Mouse (Mus musculus) lung, postnatal 0 days (tissue): ENCODE results near the gene Naa80. TPM values are rescaled to one million over a fixed set of nuclear protein-coding genes. Genes with fewer than 3 reads are reported as not detected.

ENCODE experiments used
- ATAC-seq: fragments of 200-750 bp; cut with Nextera tagmentation; 2 replicates; pipeline ENCODE4 v1.8.0; 2017; ENCODE audit warnings: moderate library complexity
- DNase-seq: peaks from one replicate; pipeline ENCODE4 v3.0.0-alpha.2; 2016; ENCODE audit warnings: low spot score
- H3K27ac ChIP-seq: fragments of 300-500 bp; sonication (generic); 2 replicates; pipeline ENCODE4 v1.5.1; 2014; ENCODE audit warnings: antibody characterized with exemption, mild to moderate bottlenecking, low read length, mixed read lengths
- H3K27me3 ChIP-seq: fragments of 300-500 bp; sonication (generic); replicated peaks from 2 replicates; pipeline ENCODE4 v1.6.1; 2014; ENCODE audit warnings: low read length, mixed read lengths; ENCODE audit not compliant: insufficient read depth
- H3K36me3 ChIP-seq: fragments of 300-500 bp; sonication (generic); 2 replicates; pipeline ENCODE4 v1.6.1; 2014; ENCODE audit warnings: low read length, mixed read lengths; ENCODE audit not compliant: insufficient read depth
- H3K4me1 ChIP-seq: fragments of 300-500 bp; sonication (generic); 2 replicates; pipeline ENCODE4 v1.6.1; 2014; ENCODE audit warnings: antibody characterized with exemption, low read depth, low read length, mixed read lengths; ENCODE audit not compliant: insufficient read depth
- H3K4me2 ChIP-seq: fragments of 300-500 bp; sonication (generic); replicated peaks from 2 replicates; pipeline ENCODE4 v1.6.1; 2014; ENCODE audit warnings: low read depth, mild to moderate bottlenecking, low read length, moderate library complexity, mixed read lengths
- H3K4me3 ChIP-seq: fragments of 300-500 bp; sonication (generic); 2 replicates; pipeline ENCODE4 v1.5.1; 2014; ENCODE audit warnings: low read depth, low read length
- H3K9ac ChIP-seq: fragments of 300-500 bp; sonication (generic); replicated peaks from 2 replicates; pipeline ENCODE4 v1.6.1; 2014; ENCODE audit warnings: low read depth, mild to moderate bottlenecking
- H3K9me3 ChIP-seq: fragments of 300-500 bp; sonication (generic); 2 replicates; pipeline ENCODE4 v1.6.1; 2016; ENCODE audit warnings: low read length, mixed read lengths
- CTCF ChIP-seq: IDR thresholded peaks from 2 replicates; pipeline ENCODE4 v1.5.1; 2016; ENCODE audit warnings: antibody characterized with exemption, mild to moderate bottlenecking
- EP300 ChIP-seq: IDR thresholded peaks from 2 replicates; pipeline ENCODE4 v1.6.1; 2016; ENCODE audit warnings: antibody characterized with exemption, mild to moderate bottlenecking, control low read depth
- WGBS: fragments of 180-500 bp; shearing (Covaris S2); extraction: QIAGEN DNeasy Blood & Tissue Kit; methylation state at CpG from one replicate; pipeline ENCODE4 v1.1.7; 2014; 5-methylcytosine and 5-hydroxymethylcytosine counted together
- polyA plus RNA-seq: library from polyadenylated mRNA; unstranded; fragments of >200 nt; fragmentation: Nextera tagmentation; extraction: Ambion mirVana; gene quantifications from 2 replicates; pipeline ENCODE4 v1.2.1, GENCODE M21; 2015

The Naa80 gene
- polyA plus RNA-seq, 1 experiment from 2014 or later = 22.0 TPM

DNA sequence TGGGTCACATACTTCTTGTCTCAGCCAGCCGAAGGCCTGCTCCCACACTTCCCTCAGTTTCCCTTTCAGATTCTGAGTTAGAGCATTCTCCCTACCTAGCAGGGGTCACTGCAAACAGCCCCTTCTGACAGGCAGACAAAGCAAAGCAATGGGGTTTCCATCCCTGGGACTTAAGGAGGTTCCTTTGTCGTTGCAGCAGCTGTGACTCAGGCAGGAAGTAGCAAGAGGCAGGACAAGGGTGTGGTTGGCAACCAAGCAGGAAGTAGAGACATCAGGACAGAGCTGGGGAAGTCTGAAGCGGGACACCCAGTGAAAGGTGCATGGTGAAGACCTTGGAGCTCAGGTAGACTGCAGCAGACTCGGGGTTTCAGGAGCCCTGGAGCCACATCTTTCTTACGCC, 45.9 kb downstream of the Naa80 start:
- ATAC-seq = peak; percentile 35
- Histone ChIP-seq H3K36me3 (peaks cover 16% of the 10 kb centered on the region), H3K27ac (peak overlapping the region; percentile 86), H3K9me3 (no peaks in the 10 kb centered on the region), H3K4me2 (0 out of 2 replicates have a peak overlapping the region, but pooled peaks have one; percentile 9), H3K4me3 (no peak overlapping the region), H3K4me1 (peaks cover 37% of the 10 kb centered on the region), H3K27me3 (no peaks in the 10 kb centered on the region), H3K9ac (no peak overlapping the region)
- TF ChIP-seq EP300 = peak; percentile 67; the same call in 1 of the 2 replicates
- no peak for TF ChIP-seq CTCF
- 54% methylated on average over 5 of the region's 5 CpGs for WGBS
- peak; percentile 82 for DNase-seq

DNA sequence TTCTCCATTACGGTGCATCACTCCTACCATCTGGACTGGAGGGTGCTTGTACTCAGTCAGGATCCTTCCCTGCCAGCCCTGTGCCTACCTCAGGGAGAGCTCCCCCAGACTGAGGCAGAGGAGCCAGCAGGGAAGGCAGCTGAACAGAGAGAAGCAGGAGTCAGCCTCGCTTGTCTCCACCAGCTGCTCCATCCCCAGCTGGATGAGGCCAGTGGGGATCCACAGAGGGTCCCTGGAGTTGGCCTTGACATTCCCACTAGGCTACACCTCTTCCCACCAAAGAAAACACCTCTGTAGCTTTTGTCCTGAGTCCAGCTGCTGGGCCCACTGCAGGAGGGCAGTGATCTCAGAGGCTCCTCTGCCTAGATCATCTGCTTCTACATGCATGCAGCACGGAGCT, 46.3 kb downstream of the Naa80 start:
- WGBS = 85% methylated on average over 3 of the region's 3 CpGs
- Histone ChIP-seq H3K27me3 (no peaks in the 10 kb centered on the region), H3K9me3 (no peaks in the 10 kb centered on the region), H3K4me3 (no peak overlapping the region), H3K4me1 (peaks cover 36% of the 10 kb centered on the region), H3K9ac (no peak overlapping the region), H3K27ac (peak overlapping the region; percentile 86), H3K36me3 (peaks cover 16% of the 10 kb centered on the region), H3K4me2 (0 out of 2 replicates have a peak overlapping the region, but pooled peaks have one; percentile 9)
- DNase-seq (no peak), ATAC-seq (no peak)
- TF ChIP-seq CTCF = no peak
- no peak for TF ChIP-seq EP300

DNA sequence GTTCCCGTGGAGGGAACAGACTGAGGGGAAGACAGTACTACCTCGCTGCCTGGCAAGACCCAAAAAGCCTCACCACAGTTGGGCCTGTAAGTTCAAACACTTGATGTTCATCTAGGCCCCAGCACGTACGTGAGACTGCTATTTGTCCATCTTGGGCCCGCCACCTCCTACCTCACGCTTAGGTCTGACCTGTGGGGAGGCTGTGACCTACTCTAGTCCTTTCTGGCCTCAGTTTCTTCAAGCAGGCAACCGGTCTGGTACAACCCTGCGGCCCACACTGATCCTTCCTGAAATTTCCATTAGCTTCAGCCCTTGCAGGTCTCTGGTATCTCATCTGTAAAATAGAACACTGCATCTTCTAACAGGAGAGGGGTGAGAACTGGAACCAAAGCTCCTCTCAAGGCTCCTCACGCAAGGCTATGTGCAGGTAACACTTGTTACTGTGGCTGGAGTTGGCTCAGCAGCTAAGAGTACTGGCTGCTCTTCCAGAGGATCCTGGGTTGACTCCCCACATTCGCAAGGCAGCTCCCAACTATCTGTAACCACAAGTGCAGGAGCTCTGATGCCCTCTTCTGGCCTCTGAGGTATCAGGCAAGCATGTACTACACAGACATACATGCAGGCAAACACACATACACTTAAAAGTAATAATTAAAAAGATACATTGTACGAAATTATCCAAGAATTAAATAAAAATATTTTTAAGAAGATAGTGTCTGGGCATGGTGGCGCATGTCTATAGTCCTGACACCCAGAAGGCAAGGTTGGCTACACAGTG, 46.9 kb downstream of the Naa80 start:
- H3K27ac ChIP-seq = peak overlapping the region; percentile 86
- H3K4me2 ChIP-seq = no peak overlapping the region
- peaks cover 37% of the 10 kb centered on the region for H3K4me1 ChIP-seq
- ATAC-seq = no peak
- H3K9me3 ChIP-seq = no peaks in the 10 kb centered on the region
- H3K36me3 ChIP-seq = peaks cover 11% of the 10 kb centered on the region; the same call in 1 of the 2 replicates
- H3K9ac ChIP-seq = no peak overlapping the region
- no peak for DNase-seq
- no peak overlapping the region for H3K4me3 ChIP-seq
- TF ChIP-seq CTCF (peak; percentile 57), EP300 (no peak)
- H3K27me3 ChIP-seq = no peaks in the 10 kb centered on the region
- WGBS = 85% methylated on average over 12 of the region's 12 CpGs

DNA sequence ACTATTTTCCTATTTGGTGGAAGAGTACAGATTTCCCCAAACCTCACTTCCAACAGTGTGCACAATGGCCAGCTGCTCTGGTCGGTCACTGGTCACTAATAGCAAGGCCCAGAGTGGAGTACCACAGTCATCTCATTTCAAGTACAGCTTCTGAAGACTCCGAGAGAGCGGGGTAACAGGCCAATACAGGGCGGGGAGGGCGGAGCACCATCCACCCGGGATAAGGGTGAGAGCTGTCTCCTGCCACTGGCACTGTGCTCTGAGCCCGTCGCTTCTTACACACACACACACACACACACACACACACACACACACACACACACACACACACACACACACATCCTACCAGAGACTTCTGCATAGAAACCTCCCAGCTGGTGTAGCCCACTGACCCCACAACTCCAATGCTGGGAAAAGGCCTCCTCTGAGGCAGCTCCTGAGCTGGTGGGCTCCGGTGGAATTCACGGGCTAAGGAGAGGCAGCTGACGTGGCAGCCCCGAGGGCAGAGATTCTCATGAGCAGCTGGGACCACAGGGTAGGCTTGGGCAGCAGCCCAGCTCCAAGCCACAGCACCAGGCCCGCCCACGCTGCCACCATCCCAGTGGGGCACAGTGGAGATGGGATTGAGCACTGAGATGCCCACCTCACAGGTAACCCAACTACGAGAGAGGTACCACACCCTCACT, 47.6 kb downstream of the Naa80 start:
- peak overlapping the region; percentile 86 for H3K27ac ChIP-seq
- H3K9me3 ChIP-seq = no peaks in the 10 kb centered on the region
- 0 out of 2 replicates have a peak overlapping the region, but pooled peaks have one; percentile 23 for H3K9ac ChIP-seq
- peak; percentile 9 for ATAC-seq
- TF ChIP-seq EP300 = no peak
- TF ChIP-seq CTCF = no peak
- H3K36me3 ChIP-seq = peaks cover 11% of the 10 kb centered on the region; the same call in 1 of the 2 replicates
- 31% methylated on average over 15 of the region's 15 CpGs for whole genome bisulfite sequencing
- H3K4me2 ChIP-seq = peak overlapping the region; percentile 41
- no peak for DNase-seq
- no peaks in the 10 kb centered on the region for H3K27me3 ChIP-seq
- H3K4me1 ChIP-seq = peaks cover 41% of the 10 kb centered on the region
- H3K4me3 ChIP-seq = no peak overlapping the region

DNA sequence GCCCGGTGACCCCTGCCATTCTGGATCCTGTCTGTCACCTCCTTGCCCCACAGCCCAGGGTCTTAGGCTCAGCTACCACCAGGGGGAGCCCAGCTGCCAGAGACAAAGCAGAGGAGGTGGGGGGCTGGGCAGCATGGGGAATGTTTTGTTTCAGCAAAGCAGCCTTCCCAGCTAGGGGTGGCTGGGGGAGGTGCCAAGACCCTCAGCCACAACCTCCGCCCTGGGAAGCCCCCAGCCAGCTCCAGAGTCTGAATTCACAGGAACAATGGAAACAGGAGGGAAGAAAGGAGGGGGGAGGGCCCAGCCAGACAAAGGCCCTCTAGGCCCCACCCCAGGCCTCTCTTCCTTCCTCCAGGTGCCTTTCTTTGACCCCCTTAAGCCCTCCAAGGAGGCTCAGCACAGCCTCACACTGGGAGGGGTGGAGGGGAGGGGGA, 48.2 kb downstream of the Naa80 start:
- DNase-seq = peak; percentile 90
- no peaks in the 10 kb centered on the region for H3K27me3 ChIP-seq
- peaks cover 11% of the 10 kb centered on the region; the same call in 1 of the 2 replicates for H3K36me3 ChIP-seq
- peaks cover 45% of the 10 kb centered on the region for H3K4me1 ChIP-seq
- H3K4me2 ChIP-seq = peak overlapping the region; percentile 41
- H3K9me3 ChIP-seq = no peaks in the 10 kb centered on the region
- H3K27ac ChIP-seq = peak overlapping the region; percentile 86
- 0% methylated on average over 2 of the region's 2 CpGs for WGBS
- H3K4me3 ChIP-seq = no peak overlapping the region
- H3K9ac ChIP-seq = peak overlapping the region; percentile 23; the same call in 1 of the 2 replicates
- TF ChIP-seq CTCF = peak; percentile 97
- TF ChIP-seq EP300 = no peak
- ATAC-seq = peak; percentile 74
